Mouse (Mus musculus) liver, embryonic 15.5 days (tissue): ENCODE results near the gene Mycbpap. TPM values are rescaled to one million over a fixed set of nuclear protein-coding genes. Genes with fewer than 3 reads are reported as not detected.

Experiments
- ATAC-seq: fragments of 200-750 bp; cut with Nextera tagmentation; 2 replicates; pipeline ENCODE4 v1.8.0; 2017; ENCODE audit warnings: moderate number of reproducible peaks, mild to moderate bottlenecking, moderate library complexity; ENCODE audit not compliant: insufficient read depth
- H3K27ac ChIP-seq: fragments of 300-500 bp; sonication (generic); replicated peaks from 2 replicates; pipeline ENCODE4 v1.5.1; 2015; ENCODE audit warnings: mild to moderate bottlenecking, inconsistent platforms
- H3K27me3 ChIP-seq: fragments of 300-500 bp; sonication (generic); 2 replicates; pipeline ENCODE4 v1.6.1; 2015; ENCODE audit warnings: mild to moderate bottlenecking, inconsistent platforms
- H3K36me3 ChIP-seq: fragments of 300-500 bp; sonication (generic); replicated peaks from 2 replicates; pipeline ENCODE4 v1.6.1; 2015; ENCODE audit warnings: moderate library complexity, mild to moderate bottlenecking, inconsistent platforms
- H3K4me1 ChIP-seq: fragments of 300-500 bp; sonication (generic); replicated peaks from 2 replicates; pipeline ENCODE4 v1.6.1; 2015; ENCODE audit warnings: inconsistent platforms
- H3K4me2 ChIP-seq: fragments of 300-500 bp; sonication (generic); 2 replicates; pipeline ENCODE4 v1.6.1; 2015; ENCODE audit warnings: moderate library complexity, mild to moderate bottlenecking, inconsistent platforms
- H3K4me3 ChIP-seq: fragments of 300-500 bp; sonication (generic); replicated peaks from 2 replicates; pipeline ENCODE4 v1.5.1; 2015; ENCODE audit warnings: mild to moderate bottlenecking, inconsistent platforms
- H3K9ac ChIP-seq: fragments of 300-500 bp; sonication (generic); 2 replicates; pipeline ENCODE4 v1.6.1; 2015; ENCODE audit warnings: moderate library complexity, mild to moderate bottlenecking, inconsistent platforms
- H3K9me3 ChIP-seq: fragments of 300-500 bp; sonication (generic); replicated peaks from 2 replicates; pipeline ENCODE4 v1.6.1; 2016; ENCODE audit warnings: inconsistent platforms
- WGBS: fragments of 180-500 bp; shearing (Covaris S2); methylation state at CpG from one replicate; pipeline ENCODE4 v1.1.7; 2015; ENCODE audit warnings: mixed read lengths; ENCODE audit not compliant: insufficient replicate concordance; 5-methylcytosine and 5-hydroxymethylcytosine counted together
- polyA plus RNA-seq: library from polyadenylated mRNA; unstranded; fragments of >200 nt; fragmentation: Nextera tagmentation; extraction: Ambion mirVana; gene quantifications from 2 replicates; pipeline ENCODE4 v1.2.1, GENCODE M21; 2015

Mycbpap gene
- polyA plus RNA-seq, 1 experiment from 2014 or later: not detected

- peaks cover 75% of the 10 kb centered on the region for H3K27me3 ChIP-seq
- H3K9me3 ChIP-seq: no peaks in the 10 kb centered on the region
- H3K27ac ChIP-seq: no peak overlapping the region
- H3K36me3 ChIP-seq: no peaks in the 10 kb centered on the region
- H3K4me2 ChIP-seq: peak overlapping the region; percentile 62
- H3K9ac ChIP-seq: no peak overlapping the region; the same call in 1 of the 2 replicates
- ATAC-seq: no peak
- WGBS: 4% methylated on average over 55 of the region's 55 CpGs
- peaks cover 4% of the 10 kb centered on the region; the same call in 1 of the 2 replicates for H3K4me1 ChIP-seq
- H3K4me3 ChIP-seq: peak overlapping the region; percentile 38
Observed at GRCm38 (mm10) chr11:94491035-94491748, 30.4 kb downstream of the Mycbpap start.

DNA sequence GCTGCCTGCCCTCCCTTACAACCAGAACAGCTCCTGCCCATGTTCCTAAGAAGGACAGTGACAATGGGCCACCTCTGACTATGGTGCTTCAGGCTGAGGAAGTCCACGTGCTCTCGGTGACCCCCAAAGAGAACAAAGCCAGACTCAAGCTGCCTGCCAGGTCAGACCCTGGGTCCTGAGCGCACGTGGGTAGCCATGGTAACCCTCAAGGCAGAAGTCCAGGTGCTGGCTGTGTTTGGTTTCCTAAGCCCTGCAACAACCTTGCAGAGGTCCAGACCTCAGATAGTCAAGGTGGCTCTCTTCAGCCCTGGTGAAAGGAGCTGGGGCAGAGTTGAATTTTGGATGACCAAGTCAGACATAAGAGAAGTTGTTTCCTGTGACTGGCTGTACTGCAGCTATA, 31.8 kb downstream of the Mycbpap start:
- no peak for ATAC-seq
- Histone ChIP-seq H3K4me3 (no peak overlapping the region), H3K36me3 (no peaks in the 10 kb centered on the region), H3K4me1 (peaks cover 9% of the 10 kb centered on the region; the same call in 1 of the 2 replicates), H3K27me3 (peaks cover 90% of the 10 kb centered on the region), H3K27ac (no peak overlapping the region), H3K9me3 (no peaks in the 10 kb centered on the region), H3K9ac (no peak overlapping the region), H3K4me2 (no peak overlapping the region)
- WGBS: 41% methylated on average over 4 of the region's 4 CpGs

DNA sequence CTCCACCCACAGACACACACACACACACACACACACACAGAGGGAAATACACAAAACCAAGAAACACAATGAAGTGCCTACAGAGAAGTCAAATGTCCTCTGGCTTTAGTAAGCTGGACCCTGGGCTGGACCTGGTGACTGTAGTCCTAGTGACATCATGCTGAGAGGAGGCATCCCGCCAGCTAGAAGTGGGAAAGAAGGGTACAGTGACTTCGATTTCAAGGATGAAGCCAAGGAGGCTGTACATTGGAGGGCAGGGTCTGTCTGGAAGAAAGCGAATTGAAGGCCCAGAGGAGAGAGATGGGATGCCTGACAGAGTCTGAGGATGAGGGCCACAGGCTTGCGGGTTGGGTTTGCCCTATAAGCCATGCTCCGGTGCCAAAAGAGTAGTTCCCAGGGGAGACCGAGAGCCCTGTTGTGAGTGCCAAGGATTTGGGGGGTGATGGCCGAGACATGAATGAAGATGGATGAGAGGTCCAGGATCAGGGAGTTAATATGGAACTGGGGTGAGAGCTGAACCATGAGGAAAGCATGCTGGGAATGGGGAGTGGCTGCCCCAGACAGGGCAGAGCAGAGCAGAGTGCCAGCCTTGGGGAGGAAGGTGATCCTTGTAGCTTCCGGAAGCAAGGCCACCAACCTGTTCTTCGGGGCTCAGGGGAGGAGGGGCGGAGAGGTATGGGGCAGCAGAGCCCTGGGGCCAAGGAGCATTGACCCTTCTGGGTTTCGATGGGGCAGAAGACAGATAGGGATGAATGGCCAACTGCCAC, 32.6 kb downstream of the Mycbpap start:
- Histone ChIP-seq H3K27me3 (peaks cover 97% of the 10 kb centered on the region), H3K9me3 (no peaks in the 10 kb centered on the region), H3K4me2 (no peak overlapping the region), H3K4me1 (peaks cover 9% of the 10 kb centered on the region; the same call in 1 of the 2 replicates), H3K9ac (no peak overlapping the region), H3K27ac (no peak overlapping the region), H3K36me3 (no peaks in the 10 kb centered on the region), H3K4me3 (no peak overlapping the region)
- 61% methylated on average over 11 of the region's 11 CpGs for WGBS
- no peak for ATAC-seq

DNA sequence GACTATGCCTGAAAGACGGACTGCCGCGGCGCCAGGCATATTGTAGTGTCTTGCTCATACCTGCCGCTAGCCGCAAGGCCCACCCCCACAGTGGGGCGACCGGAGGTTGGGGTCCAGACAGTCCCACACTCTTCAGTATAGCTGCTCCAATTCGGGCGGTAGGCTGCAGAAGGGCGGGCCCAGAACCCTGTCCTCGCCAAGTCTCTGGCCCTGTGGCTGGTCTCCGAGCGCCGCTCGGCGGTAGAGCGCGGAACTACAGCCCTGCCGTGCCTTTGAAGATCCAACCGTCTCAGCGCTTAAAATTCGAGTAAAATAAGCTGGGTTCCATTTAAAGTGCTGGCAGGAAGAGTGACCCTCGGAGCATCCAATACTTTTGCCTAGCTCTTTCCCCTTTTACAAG, 35.5 kb downstream of the Mycbpap start, which contains the start of gene Spata20:
TSS of gene Spata20 (minus strand) at position 179 of the 400 bp plus-strand sequence.
- 3% methylated on average over 24 of the region's 24 CpGs for WGBS
- 0 out of 2 replicates have a peak, but pooled peaks have one; percentile 25 for ATAC-seq
- no peaks in the 10 kb centered on the region for H3K36me3 ChIP-seq
- H3K27me3 ChIP-seq: peaks cover 86% of the 10 kb centered on the region
- peaks cover 6% of the 10 kb centered on the region; the same call in 1 of the 2 replicates for H3K4me1 ChIP-seq
- no peak within 1 kb of the TSS for H3K4me2 ChIP-seq
- no peaks in the 10 kb centered on the region for H3K9me3 ChIP-seq
- no peak within 1 kb of the TSS for H3K27ac ChIP-seq
- no peak within 1 kb of the TSS for H3K9ac ChIP-seq
- no peak within 1 kb of the TSS for H3K4me3 ChIP-seq

- Histone ChIP-seq H3K4me1 (0 out of 2 replicates have a peak, but pooled peaks cover 5% of the 10 kb centered on the region), H3K4me2 (no peak overlapping the region), H3K36me3 (no peaks in the 10 kb centered on the region), H3K4me3 (no peak overlapping the region), H3K9me3 (no peaks in the 10 kb centered on the region), H3K27me3 (peaks cover 86% of the 10 kb centered on the region), H3K9ac (no peak overlapping the region), H3K27ac (no peak overlapping the region)
- 59% methylated on average over 5 of the region's 5 CpGs for WGBS
- no peak for ATAC-seq
Observed at GRCm38 (mm10) chr11:94485223-94485622, 36.3 kb downstream of the Mycbpap start.

- ATAC-seq: no peak
- no peak overlapping the region for H3K4me2 ChIP-seq
- WGBS: 72% methylated on average over 9 of the region's 9 CpGs
Observed at GRCm38 (mm10) chr11:94484636-94485035, 36.9 kb downstream of the Mycbpap start.

GRCm38 (mm10) chr11:94483921-94484320, 37.6 kb downstream of the Mycbpap start:
- H3K4me2 ChIP-seq: no peak overlapping the region
- ATAC-seq: no peak
- peaks cover 86% of the 10 kb centered on the region for H3K27me3 ChIP-seq
- H3K9ac ChIP-seq: no peak overlapping the region
- no peaks in the 10 kb centered on the region for H3K36me3 ChIP-seq
- 0 out of 2 replicates have a peak, but pooled peaks cover 5% of the 10 kb centered on the region for H3K4me1 ChIP-seq
- no peaks in the 10 kb centered on the region for H3K9me3 ChIP-seq
- H3K4me3 ChIP-seq: no peak overlapping the region
- H3K27ac ChIP-seq: no peak overlapping the region
- WGBS: 66% methylated on average over 14 of the region's 14 CpGs

More at GRCm38 (mm10) chr11:94484636-94485035, 36.9 kb downstream of the Mycbpap start:
- H3K27me3 ChIP-seq: peaks cover 86% of the 10 kb centered on the region
- H3K4me1 ChIP-seq: 0 out of 2 replicates have a peak, but pooled peaks cover 5% of the 10 kb centered on the region
- no peak overlapping the region for H3K9ac ChIP-seq
- no peak overlapping the region for H3K27ac ChIP-seq
- no peaks in the 10 kb centered on the region for H3K9me3 ChIP-seq
- no peak overlapping the region for H3K4me3 ChIP-seq
- no peaks in the 10 kb centered on the region for H3K36me3 ChIP-seq

GRCm38 (mm10) chr11:94483436-94483835, 38.1 kb downstream of the Mycbpap start:
- Histone ChIP-seq H3K4me3 (no peak overlapping the region), H3K36me3 (no peaks in the 10 kb centered on the region), H3K27ac (no peak overlapping the region), H3K4me1 (0 out of 2 replicates have a peak, but pooled peaks cover 5% of the 10 kb centered on the region), H3K27me3 (peaks cover 87% of the 10 kb centered on the region), H3K9me3 (no peaks in the 10 kb centered on the region), H3K9ac (no peak overlapping the region), H3K4me2 (no peak overlapping the region)
- ATAC-seq: no peak
- 69% methylated on average over 11 of the region's 11 CpGs for WGBS

DNA sequence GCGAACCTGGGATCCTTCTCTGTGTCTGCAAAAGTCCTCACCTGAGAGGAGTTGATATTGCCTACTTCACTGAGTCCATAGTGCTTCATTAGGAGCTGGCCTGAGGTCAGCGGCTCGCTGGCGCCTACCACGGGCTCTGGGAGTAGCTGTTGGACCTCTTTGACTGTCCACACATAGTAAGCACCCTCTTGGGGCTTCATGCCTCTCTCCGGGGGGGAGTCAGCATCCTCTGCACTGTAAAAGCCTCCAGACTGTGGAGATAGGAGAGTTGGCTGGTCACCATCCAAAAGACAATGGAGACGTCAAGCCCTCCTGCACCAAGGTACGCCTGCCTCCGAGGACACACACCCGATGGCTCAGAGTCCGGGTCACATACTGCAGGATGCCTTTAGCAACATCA, 38.8 kb downstream of the Mycbpap start:
- no peak overlapping the region for H3K4me3 ChIP-seq
- ATAC-seq: no peak
- H3K9me3 ChIP-seq: no peaks in the 10 kb centered on the region
- peaks cover 87% of the 10 kb centered on the region for H3K27me3 ChIP-seq
- 0 out of 2 replicates have a peak, but pooled peaks cover 5% of the 10 kb centered on the region for H3K4me1 ChIP-seq
- no peak overlapping the region for H3K4me2 ChIP-seq
- H3K36me3 ChIP-seq: no peaks in the 10 kb centered on the region
- no peak overlapping the region for H3K9ac ChIP-seq
- 77% methylated on average over 11 of the region's 11 CpGs for WGBS
- H3K27ac ChIP-seq: no peak overlapping the region

DNA sequence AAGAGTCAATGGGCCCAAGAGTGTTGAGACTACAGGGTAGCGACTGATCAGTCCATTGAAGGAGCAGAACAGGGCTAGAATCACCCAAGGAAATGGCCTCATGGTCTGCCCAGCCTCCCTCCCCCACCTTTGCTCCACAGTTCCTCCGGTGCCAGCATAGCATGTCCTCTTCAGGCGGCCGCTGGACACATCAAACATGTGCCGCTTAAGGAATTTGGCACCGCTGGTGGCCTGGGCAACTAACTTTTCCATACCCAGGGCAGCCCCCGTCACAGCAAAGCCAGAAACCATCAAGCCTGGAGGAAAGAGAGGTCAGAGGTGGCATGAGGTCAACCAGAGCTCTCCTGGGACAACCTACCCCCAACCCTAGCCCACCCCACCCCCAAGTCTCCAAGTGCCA, 39.6 kb downstream of the Mycbpap start:
- no peak for ATAC-seq
- H3K9me3 ChIP-seq: no peaks in the 10 kb centered on the region
- peaks cover 87% of the 10 kb centered on the region for H3K27me3 ChIP-seq
- 66% methylated on average over 7 of the region's 7 CpGs for WGBS
- 0 out of 2 replicates have a peak, but pooled peaks cover 5% of the 10 kb centered on the region for H3K4me1 ChIP-seq
- H3K4me3 ChIP-seq: no peak overlapping the region
- H3K9ac ChIP-seq: no peak overlapping the region
- no peaks in the 10 kb centered on the region for H3K36me3 ChIP-seq
- H3K4me2 ChIP-seq: no peak overlapping the region
- H3K27ac ChIP-seq: no peak overlapping the region

DNA sequence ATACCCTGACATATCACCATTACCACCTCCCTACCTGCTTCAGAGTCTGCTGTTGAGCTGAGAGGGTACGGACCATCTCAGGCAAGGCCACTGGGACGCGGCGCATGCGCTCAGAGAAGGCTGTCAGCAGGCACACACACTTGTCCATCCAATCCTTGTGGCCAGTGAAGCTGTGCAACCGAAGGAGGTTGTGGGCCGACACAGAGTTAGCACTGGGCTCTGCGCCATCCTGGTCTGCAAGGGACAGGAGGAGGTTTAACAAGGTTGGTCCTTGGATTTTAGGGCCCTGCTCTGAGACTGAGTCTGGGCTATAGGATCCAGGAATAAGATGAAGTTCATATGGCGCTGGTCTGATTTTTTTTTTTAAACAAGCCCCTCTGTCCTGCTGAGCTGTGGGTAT, 41.2 kb downstream of the Mycbpap start:
- Histone ChIP-seq H3K27me3 (peaks cover 87% of the 10 kb centered on the region), H3K9me3 (no peaks in the 10 kb centered on the region), H3K27ac (no peak overlapping the region), H3K4me3 (no peak overlapping the region), H3K4me1 (no peaks in the 10 kb centered on the region), H3K4me2 (no peak overlapping the region), H3K36me3 (no peaks in the 10 kb centered on the region), H3K9ac (no peak overlapping the region)
- no peak for ATAC-seq
- WGBS: 72% methylated on average over 9 of the region's 9 CpGs
